Comparison of ENCODE assay signal across 9 mouse cellular contexts in genomic region chr2:179070346-179070745, GRCm38 (mm10).
DNase-seq lines count a peak whose midpoint lies in the region; TF ChIP-seq lines count a peak whose summit lies in the region.
"Had no signal": no experiment of that assay in that cellular context is flagged by ENCODE, and none has a peak within 500 bp of the region (broad histone marks: within the 10 kb centered on the region; RNA-seq: fewer than 3 reads in every experiment).

No protein-coding gene starts in this region.

- DNase-seq in cerebellum, postnatal 36 days: peak; percentile 3 to 13
- no peak for DNase-seq in cerebellum, adult 11-12 months
- DNase-seq in layer of hippocampus, adult 2 months (ENCODE audit: low spot score in 2 of 2): peak in 1 of 2 experiments; percentile 36
- DNase-seq in layer of hippocampus, postnatal 36 days: no peak
- peak; percentile 4 for DNase-seq in 3T3-L1 (ENCODE audit: low read depth, low spot score)
- peak; percentile 57 for DNase-seq in embryo, embryonic 11 days
- DNase-seq in lung, postnatal 25 days (ENCODE audit: low spot score): peak; percentile 7
- no peak for DNase-seq in adrenal gland, postnatal 25 days

- TF ChIP-seq CTCF in layer of hippocampus, adult 2 months (conservative IDR thresholded peaks at IDR 0.05): peak; percentile 76

- no peak overlapping the region for H3K4me3 ChIP-seq in layer of hippocampus, adult 2 months
- H3K4me3 ChIP-seq: limb, embryonic 12.5 days had no signal

- no peak overlapping the region for H3K27ac ChIP-seq in layer of hippocampus, adult 2 months
- H3K27ac ChIP-seq: limb, embryonic 12.5 days had no signal

Comparison
In these comparisons a context has a peak if more than half of its experiments do, and no peak if none do; other contexts are left out.
1. DNase-seq: peak in cerebellum, postnatal 36 days (2 of 2), 3T3-L1 (single experiment), embryo, embryonic 11 days (single experiment) and lung, postnatal 25 days (single experiment); none in cerebellum, adult 11-12 months (single experiment), layer of hippocampus, postnatal 36 days (0 of 2) and adrenal gland, postnatal 25 days (single experiment).